Mouse (Mus musculus): Measurements from ENCODE around the gene Zscan20.
"Not testable (repeated sequence)": the region's sequence is repeated elsewhere in the genome, so short reads cannot be mapped to it uniquely, and the experiment has no call there.

- TF ChIP-seq CTCF (IDR thresholded peaks at IDR 0.05; ENCODE audit: borderline replicate concordance, extremely low read depth, insufficient read depth, insufficient read length); POLR2A (IDR thresholded peaks at IDR 0.05; ENCODE audit: borderline replicate concordance, extremely low read depth, insufficient read depth, insufficient read length, poor library complexity, severe bottlenecking): not testable (repeated sequence)
Observed at GRCm38 (mm10) chr4:128611726-128612125, 1.8 kb upstream of the Zscan20 start.

Data from brain, embryonic 14.5 days (tissue).